Mouse (Mus musculus): ENCODE measurements at regions not wholly inside any gene's neighbourhood (a gene's known extent, or its start where the extent isn't known, plus 50 kb on each side); places are given as distances from the start of the nearest gene placed in this dataset.

DNA sequence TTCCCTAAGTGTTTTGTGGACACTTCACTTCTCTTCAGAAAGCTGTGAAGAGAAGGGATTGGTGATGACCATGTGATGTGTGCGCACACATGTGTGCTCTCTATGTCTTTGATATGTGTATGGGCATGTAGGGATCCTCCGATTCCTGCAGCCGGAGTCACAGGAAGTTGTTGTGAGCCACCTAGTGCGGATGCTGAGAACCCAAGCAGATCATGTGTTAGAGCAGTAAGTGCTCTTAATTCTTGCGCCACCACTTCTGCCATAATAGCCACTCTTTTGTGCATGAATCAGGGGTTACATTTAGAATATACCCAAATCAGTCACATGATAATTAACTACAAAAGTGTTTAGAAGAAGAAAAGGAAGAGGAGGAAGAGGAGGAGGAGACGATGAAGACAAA, 170.7 kb downstream of the Tmem26 start:
- H3K4me2 ChIP-seq: no peak overlapping the region
- H3K36me3 ChIP-seq (replicated peaks): no peaks in the 10 kb centered on the region
- no peak overlapping the region for H3K27ac ChIP-seq
- no peak for ATAC-seq (ENCODE audit: low FRiP score)
- no peak overlapping the region for H3K9ac ChIP-seq
- H3K27me3 ChIP-seq: no peaks in the 10 kb centered on the region
- no peaks in the 10 kb centered on the region for H3K9me3 ChIP-seq
- H3K4me1 ChIP-seq: no peaks in the 10 kb centered on the region
- no peak overlapping the region for H3K4me3 ChIP-seq (replicated peaks)
- WGBS: 93% methylated on average over 6 of the region's 6 CpGs

DNA sequence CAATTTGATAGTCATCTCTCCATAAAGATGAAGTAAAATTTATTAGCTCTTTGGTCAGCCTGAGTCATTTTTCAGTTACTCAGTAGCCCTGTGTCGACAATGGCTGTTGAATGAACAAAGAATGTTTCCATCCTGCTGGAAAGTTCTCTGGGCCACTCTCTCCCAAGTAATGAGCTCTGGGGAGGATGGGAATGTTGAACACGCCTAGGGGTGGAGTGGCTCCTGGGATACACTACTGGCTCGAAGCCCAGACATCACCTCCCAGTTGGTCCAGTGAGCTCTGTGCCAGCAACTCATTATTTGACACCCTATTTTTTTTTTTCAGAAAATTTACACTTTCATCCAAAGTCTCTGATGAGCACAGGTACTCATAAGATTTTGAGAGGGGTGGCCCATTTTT, 174.1 kb downstream of the Tmem26 start:
- 92% methylated on average over 3 of the region's 3 CpGs for WGBS
- Histone ChIP-seq H3K4me2 (no peak overlapping the region), H3K9ac (no peak overlapping the region), H3K9me3 (no peaks in the 10 kb centered on the region), H3K4me1 (no peaks in the 10 kb centered on the region), H3K36me3 (replicated peaks) (no peaks in the 10 kb centered on the region), H3K27me3 (no peaks in the 10 kb centered on the region), H3K4me3 (replicated peaks) (no peak overlapping the region), H3K27ac (no peak overlapping the region)
- ATAC-seq (ENCODE audit: low FRiP score): no peak

DNA sequence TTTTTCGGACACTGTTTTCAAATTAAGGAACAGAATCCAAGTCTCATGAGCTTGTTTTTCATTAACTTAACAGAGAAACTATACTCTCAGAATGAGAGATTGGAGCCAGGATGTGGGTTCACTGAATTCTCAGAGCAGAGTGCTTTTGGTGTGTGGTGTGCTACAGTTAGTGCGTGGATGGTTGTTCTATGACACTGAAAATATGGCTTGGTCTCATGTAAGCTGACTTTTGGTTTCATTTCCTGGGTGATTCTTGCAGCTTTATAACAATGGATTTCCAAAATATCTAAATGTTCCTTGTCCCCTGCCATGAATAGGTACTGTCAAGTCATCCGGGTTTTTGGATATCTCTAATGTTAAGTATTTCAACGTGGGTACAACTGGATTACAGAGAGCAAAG, 177.7 kb downstream of the Tmem26 start:
- WGBS: 77% methylated on average over 4 of the region's 4 CpGs
- no peak overlapping the region for H3K9ac ChIP-seq
- no peak overlapping the region for H3K4me3 ChIP-seq (replicated peaks)
- H3K4me1 ChIP-seq: no peaks in the 10 kb centered on the region
- no peak overlapping the region for H3K4me2 ChIP-seq
- no peaks in the 10 kb centered on the region for H3K9me3 ChIP-seq
- no peaks in the 10 kb centered on the region for H3K27me3 ChIP-seq
- no peaks in the 10 kb centered on the region for H3K36me3 ChIP-seq (replicated peaks)
- H3K27ac ChIP-seq: no peak overlapping the region
- ATAC-seq (ENCODE audit: low FRiP score): no peak

DNA sequence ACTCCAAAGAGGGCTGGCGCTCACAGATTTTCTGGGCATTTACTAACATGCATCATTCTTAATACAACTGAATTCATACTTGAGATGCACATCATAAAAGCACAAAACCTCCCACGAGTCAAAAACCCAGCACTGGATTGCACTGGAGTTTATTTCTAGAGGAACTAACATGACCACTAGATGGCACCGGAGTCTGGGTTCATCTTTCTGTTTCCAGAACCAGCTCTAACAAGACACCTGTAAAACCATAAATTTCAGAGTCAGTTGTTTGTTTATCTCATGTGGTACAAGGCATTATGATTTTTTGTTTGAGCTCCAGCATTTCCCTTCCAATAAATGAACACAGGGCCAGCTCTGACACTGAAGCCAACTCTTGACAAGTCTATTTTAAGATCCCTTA, 179.2 kb downstream of the Tmem26 start:
- ATAC-seq (ENCODE audit: low FRiP score): no peak
- no peak overlapping the region for H3K4me3 ChIP-seq (replicated peaks)
- H3K9ac ChIP-seq: no peak overlapping the region
- no peaks in the 10 kb centered on the region for H3K27me3 ChIP-seq
- no peaks in the 10 kb centered on the region for H3K9me3 ChIP-seq
- H3K36me3 ChIP-seq (replicated peaks): no peaks in the 10 kb centered on the region
- 24% methylated on average over 3 of the region's 3 CpGs for WGBS
- H3K4me1 ChIP-seq: no peaks in the 10 kb centered on the region
- no peak overlapping the region for H3K27ac ChIP-seq
- H3K4me2 ChIP-seq: no peak overlapping the region

DNA sequence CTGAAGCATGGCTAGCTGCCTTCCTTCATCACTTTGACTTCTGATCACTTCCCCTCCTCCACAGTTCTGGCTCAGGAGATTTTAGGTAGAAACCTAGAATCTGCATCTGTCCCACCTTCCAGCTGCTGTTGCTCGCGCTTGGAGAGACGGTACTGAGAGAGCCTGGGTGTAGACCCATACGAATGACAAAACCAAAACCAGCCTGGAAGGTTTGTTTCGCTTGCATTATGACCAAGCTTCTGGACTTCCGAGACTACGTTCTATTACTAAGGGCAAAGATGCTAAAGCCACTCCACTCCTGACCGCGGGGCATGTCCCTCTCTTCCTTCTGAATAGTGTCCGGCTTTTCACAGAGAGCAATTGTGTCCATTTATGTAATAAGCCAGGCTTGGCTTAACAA, 180.9 kb downstream of the Tmem26 start:
- H3K4me2 ChIP-seq: no peak overlapping the region
- no peak overlapping the region for H3K27ac ChIP-seq
- H3K9ac ChIP-seq: no peak overlapping the region
- no peaks in the 10 kb centered on the region for H3K9me3 ChIP-seq
- ATAC-seq (ENCODE audit: low FRiP score): no peak
- WGBS: 92% methylated on average over 10 of the region's 10 CpGs
- H3K4me3 ChIP-seq (replicated peaks): no peak overlapping the region
- no peaks in the 10 kb centered on the region for H3K36me3 ChIP-seq (replicated peaks)
- no peaks in the 10 kb centered on the region for H3K27me3 ChIP-seq
- H3K4me1 ChIP-seq: peaks cover 8% of the 10 kb centered on the region

DNA sequence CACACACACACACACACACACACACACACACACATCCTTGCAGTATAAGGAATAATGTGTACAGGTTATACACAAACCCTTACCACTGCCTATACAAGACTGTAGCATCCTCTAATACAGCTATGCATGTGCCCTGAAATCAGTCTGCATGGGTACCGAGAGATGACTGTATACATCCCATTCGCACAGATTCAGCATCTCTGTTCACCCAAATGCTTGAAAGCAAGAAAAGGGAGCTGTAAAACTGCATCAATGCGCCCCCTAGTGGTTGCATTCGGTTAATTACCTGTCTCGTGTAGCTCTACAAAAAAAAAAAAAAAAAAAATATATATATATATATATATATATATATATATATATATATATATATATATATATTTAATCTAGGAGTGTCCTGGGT, 184.8 kb downstream of the Tmem26 start:
- no peaks in the 10 kb centered on the region for H3K27me3 ChIP-seq
- H3K4me2 ChIP-seq: no peak overlapping the region
- peak; percentile 42; the same call in 1 of the 2 replicates for ATAC-seq (ENCODE audit: low FRiP score)
- H3K36me3 ChIP-seq (replicated peaks): no peaks in the 10 kb centered on the region
- WGBS: 24% methylated on average over 5 of the region's 5 CpGs
- no peaks in the 10 kb centered on the region for H3K9me3 ChIP-seq
- no peak overlapping the region for H3K9ac ChIP-seq
- H3K27ac ChIP-seq: no peak overlapping the region
- H3K4me1 ChIP-seq: peaks cover 8% of the 10 kb centered on the region
- no peak overlapping the region for H3K4me3 ChIP-seq (replicated peaks)

DNA sequence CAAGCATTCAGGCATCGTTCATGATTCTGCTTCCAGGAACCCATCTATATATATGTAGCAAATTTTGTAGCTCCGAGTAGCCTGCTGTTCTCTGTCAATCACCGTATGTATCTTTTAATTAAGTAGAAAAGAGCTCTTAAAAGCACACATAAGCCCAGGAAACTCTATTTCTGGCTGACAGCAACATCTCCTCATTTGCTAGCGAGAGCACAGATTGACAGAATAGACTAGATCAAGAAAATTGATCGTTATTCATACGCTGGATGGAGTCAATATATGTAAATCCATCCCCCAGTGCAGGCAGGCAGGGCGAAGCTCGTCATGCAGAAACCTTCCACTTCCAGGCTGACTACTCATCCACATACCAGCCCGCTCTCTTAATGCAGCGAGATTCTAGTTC, 185.6 kb downstream of the Tmem26 start:
- H3K4me3 ChIP-seq (replicated peaks): no peak overlapping the region
- peaks cover 8% of the 10 kb centered on the region for H3K4me1 ChIP-seq
- no peaks in the 10 kb centered on the region for H3K27me3 ChIP-seq
- peak overlapping the region; percentile 50 for H3K27ac ChIP-seq
- no peaks in the 10 kb centered on the region for H3K36me3 ChIP-seq (replicated peaks)
- peak; percentile 51; the same call in 1 of the 2 replicates for ATAC-seq (ENCODE audit: low FRiP score)
- no peaks in the 10 kb centered on the region for H3K9me3 ChIP-seq
- H3K4me2 ChIP-seq: peak overlapping the region; percentile 22
- 46% methylated on average over 10 of the region's 10 CpGs for WGBS
- H3K9ac ChIP-seq: no peak overlapping the region

DNA sequence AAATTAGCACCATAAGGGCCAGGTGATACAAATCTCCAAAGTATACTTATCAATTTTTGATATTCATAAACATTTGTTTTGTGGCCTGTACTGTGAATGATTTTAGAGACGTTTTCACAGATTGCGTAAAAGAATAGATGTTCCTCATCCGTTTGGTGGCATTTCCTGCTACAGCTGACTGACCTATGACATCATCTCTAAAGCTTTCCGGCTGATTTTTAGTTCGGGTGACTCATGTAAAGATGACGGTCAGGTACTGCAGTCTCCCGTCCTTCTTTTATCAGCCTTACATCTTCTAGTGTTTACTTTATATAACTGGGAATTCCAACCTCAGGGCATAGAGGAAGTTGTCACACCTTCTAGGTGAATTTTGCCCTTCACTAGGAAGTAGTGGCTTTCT, 192.7 kb downstream of the Tmem26 start:
- H3K4me2 ChIP-seq: no peak overlapping the region
- H3K9ac ChIP-seq: no peak overlapping the region
- H3K27ac ChIP-seq: no peak overlapping the region
- no peak overlapping the region for H3K4me3 ChIP-seq (replicated peaks)
- H3K9me3 ChIP-seq: no peaks in the 10 kb centered on the region
- no peaks in the 10 kb centered on the region for H3K27me3 ChIP-seq
- no peaks in the 10 kb centered on the region for H3K4me1 ChIP-seq
- 87% methylated on average over 7 of the region's 7 CpGs for WGBS
- ATAC-seq (ENCODE audit: low FRiP score): no peak
- H3K36me3 ChIP-seq (replicated peaks): no peaks in the 10 kb centered on the region

DNA sequence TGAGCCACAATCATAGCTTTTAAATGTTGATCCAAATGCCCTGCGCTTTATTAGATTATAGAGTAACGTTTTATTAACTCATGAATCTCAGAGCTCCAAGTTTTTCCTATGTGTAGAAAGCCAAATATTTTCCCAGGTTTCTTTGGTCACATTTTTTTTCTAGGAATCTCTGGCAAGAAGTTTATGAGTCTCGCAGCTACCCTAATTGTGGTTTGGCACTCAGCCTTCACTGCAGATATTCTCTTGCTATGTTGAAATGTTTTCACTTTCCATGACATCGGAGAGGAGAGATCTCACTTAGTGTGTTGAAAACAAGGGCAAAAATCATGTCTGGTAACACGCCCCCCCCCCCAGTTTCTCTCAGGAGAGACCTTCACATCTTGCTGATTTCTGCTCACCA, 212.4 kb downstream of the Tmem26 start:
- Histone ChIP-seq H3K27ac (no peak overlapping the region), H3K9me3 (no peaks in the 10 kb centered on the region), H3K9ac (no peak overlapping the region), H3K36me3 (replicated peaks) (no peaks in the 10 kb centered on the region), H3K4me2 (no peak overlapping the region), H3K27me3 (no peaks in the 10 kb centered on the region), H3K4me1 (no peaks in the 10 kb centered on the region), H3K4me3 (replicated peaks) (no peak overlapping the region)
- no peak for ATAC-seq (ENCODE audit: low FRiP score)
- WGBS: 87% methylated on average over 5 of the region's 5 CpGs

DNA sequence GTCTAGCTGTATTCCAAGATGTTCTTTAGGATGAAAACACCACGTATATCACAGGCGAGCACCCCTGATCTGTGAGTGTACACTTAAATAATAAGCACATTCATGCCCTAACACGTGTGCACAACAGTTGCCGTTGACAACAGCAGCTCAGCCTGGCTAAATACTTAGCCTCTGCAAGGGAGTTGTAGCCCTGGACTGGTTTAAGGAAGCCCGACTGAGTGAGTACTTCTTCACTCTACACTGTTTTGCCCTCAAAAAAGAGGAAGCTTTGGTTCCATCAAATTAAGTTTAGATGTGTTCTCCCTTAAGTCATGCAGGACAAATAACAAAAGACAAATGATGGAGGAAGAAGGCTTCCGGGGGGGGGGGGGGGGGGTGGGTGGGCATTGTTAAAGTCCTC, 208.0 kb upstream of the Rhobtb1 start:
- no peaks in the 10 kb centered on the region for H3K36me3 ChIP-seq (replicated peaks)
- no peak overlapping the region for H3K4me2 ChIP-seq
- H3K9ac ChIP-seq: no peak overlapping the region
- ATAC-seq (ENCODE audit: low FRiP score): no peak
- H3K27ac ChIP-seq: no peak overlapping the region
- no peaks in the 10 kb centered on the region for H3K9me3 ChIP-seq
- no peak overlapping the region for H3K4me3 ChIP-seq (replicated peaks)
- WGBS: 79% methylated on average over 6 of the region's 6 CpGs
- H3K4me1 ChIP-seq: no peaks in the 10 kb centered on the region
- no peaks in the 10 kb centered on the region for H3K27me3 ChIP-seq

DNA sequence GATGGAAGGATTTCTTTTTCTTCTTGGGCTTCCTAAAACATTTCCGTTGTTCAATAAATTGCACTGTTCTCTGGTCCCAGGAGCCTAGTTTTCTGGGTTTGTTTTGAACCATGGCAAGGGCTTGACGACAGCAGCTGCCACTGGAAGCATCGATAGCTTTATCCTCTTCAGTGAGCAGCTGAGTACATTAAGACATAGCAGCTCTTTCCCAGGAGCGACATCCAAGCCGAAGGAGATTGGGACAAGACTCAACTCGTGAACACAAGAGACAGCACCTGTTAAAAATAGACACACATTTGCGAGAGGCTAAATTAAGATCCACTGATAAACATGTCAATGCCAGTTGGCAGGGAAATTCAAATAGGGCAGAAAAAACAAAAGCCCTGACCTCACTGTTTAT, 194.7 kb upstream of the Rhobtb1 start:
- H3K27ac ChIP-seq: no peak overlapping the region
- H3K4me3 ChIP-seq (replicated peaks): no peak overlapping the region
- no peak for ATAC-seq (ENCODE audit: low FRiP score)
- no peaks in the 10 kb centered on the region for H3K9me3 ChIP-seq
- H3K36me3 ChIP-seq (replicated peaks): no peaks in the 10 kb centered on the region
- no peaks in the 10 kb centered on the region for H3K27me3 ChIP-seq
- no peaks in the 10 kb centered on the region for H3K4me1 ChIP-seq
- 89% methylated on average over 7 of the region's 7 CpGs for WGBS
- no peak overlapping the region for H3K9ac ChIP-seq
- no peak overlapping the region for H3K4me2 ChIP-seq

DNA sequence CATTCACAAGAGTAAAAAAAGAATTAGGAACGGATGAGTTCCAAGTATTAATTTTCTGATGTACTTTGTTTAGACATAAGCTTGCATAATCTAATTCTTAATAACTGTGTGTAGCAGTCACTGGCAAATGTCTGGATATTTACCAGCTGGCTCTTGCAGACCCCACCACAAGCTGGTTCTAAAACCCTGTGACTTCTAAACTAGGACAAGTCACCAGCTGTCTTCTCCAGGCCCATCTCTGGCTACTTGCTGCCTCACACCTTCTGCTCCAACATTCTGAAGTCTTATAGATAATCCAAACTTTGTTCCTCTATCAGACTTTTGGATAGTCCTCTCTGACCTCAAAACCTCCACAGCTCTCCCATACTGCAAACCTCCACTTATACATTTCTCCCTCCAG, 189.9 kb upstream of the Rhobtb1 start:
- H3K4me1 ChIP-seq: no peaks in the 10 kb centered on the region
- H3K9me3 ChIP-seq: no peaks in the 10 kb centered on the region
- H3K4me3 ChIP-seq (replicated peaks): no peak overlapping the region
- 97% methylated on average over 1 of the region's 1 CpGs for WGBS
- ATAC-seq (ENCODE audit: low FRiP score): no peak
- no peaks in the 10 kb centered on the region for H3K27me3 ChIP-seq
- no peak overlapping the region for H3K27ac ChIP-seq
- no peak overlapping the region for H3K9ac ChIP-seq
- no peak overlapping the region for H3K4me2 ChIP-seq
- H3K36me3 ChIP-seq (replicated peaks): no peaks in the 10 kb centered on the region

DNA sequence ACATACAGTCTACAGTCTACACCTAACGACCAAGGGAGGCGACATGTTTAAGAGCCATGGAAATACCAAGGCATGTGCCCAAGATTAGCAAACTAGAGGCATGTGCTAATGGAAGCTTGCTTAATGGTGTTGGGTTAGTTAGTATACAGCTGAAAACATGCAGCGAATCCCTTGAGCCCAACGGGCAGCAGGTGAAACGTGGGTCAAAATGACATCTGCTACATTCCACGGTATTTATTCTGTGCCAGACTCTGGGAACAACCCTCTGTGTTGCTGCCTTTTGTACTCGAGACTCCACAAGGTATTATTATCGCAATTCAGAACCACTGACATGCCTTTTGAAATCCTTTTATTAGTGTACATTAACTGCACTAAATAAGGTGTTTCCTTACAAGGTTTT, 188.1 kb upstream of the Rhobtb1 start:
- H3K9me3 ChIP-seq: no peaks in the 10 kb centered on the region
- H3K4me3 ChIP-seq (replicated peaks): no peak overlapping the region
- 84% methylated on average over 8 of the region's 8 CpGs for WGBS
- no peaks in the 10 kb centered on the region for H3K36me3 ChIP-seq (replicated peaks)
- no peak for ATAC-seq (ENCODE audit: low FRiP score)
- no peak overlapping the region for H3K4me2 ChIP-seq
- no peak overlapping the region for H3K9ac ChIP-seq
- no peaks in the 10 kb centered on the region for H3K4me1 ChIP-seq
- H3K27me3 ChIP-seq: no peaks in the 10 kb centered on the region
- no peak overlapping the region for H3K27ac ChIP-seq

DNA sequence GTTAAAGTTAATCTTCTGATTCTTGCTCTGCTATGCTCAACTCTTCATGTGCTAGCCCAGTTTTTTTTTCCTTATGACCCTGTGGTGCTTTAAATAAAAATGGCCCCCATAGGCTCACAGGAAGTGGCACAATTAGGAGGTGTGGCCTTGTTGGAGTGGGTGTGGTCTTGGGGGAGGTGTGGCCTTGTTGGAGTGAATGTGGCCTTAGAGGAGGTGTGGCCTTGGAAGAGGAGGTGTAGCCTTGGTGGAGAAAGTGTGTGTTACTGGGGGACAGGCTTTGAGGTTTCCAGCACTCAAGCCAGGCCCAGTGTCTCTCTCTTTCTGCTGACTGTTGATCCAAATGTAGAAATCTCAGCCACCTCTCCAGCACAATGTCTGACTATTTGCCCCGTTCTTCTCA, 186.0 kb upstream of the Rhobtb1 start:
- Histone ChIP-seq H3K4me1 (peaks cover 3% of the 10 kb centered on the region; the same call in 1 of the 2 replicates), H3K27me3 (no peaks in the 10 kb centered on the region), H3K4me2 (no peak overlapping the region), H3K36me3 (replicated peaks) (no peaks in the 10 kb centered on the region), H3K27ac (no peak overlapping the region), H3K4me3 (replicated peaks) (no peak overlapping the region), H3K9me3 (no peaks in the 10 kb centered on the region), H3K9ac (no peak overlapping the region)
- ATAC-seq (ENCODE audit: low FRiP score): no peak
- WGBS: 94% methylated on average over 1 of the region's 1 CpGs

Measured in forebrain, embryonic 12.5 days (tissue).